9 mouse cellular contexts compared by ENCODE assay signal in genomic region chr11:99413247-99413646, GRCm38 (mm10). TPM values are rescaled to one million over a fixed set of nuclear protein-coding genes. Genes with fewer than 3 reads are reported as not detected.
DNase-seq lines count a peak whose midpoint lies in the region; ATAC-seq and TF ChIP-seq lines count a peak whose summit lies in the region.
"Had no signal": no experiment of that assay in that cellular context is flagged by ENCODE, and none has a peak within 500 bp of the region (broad histone marks: within the 10 kb centered on the region; RNA-seq: fewer than 3 reads in every experiment).

No protein-coding gene starts in this region.

- H3K36me3 ChIP-seq in MEL (ENCODE audit: control insufficient read depth in 1 of 2, insufficient read depth in 2 of 2, low read length in 2 of 2) = no peaks in the 10 kb centered on the region; a peak in 1 of 4 replicates

- TF ChIP-seq RAD21 in MEL (IDR thresholded peaks at IDR 0.05; ENCODE audit: low read depth, low read length) = peak; percentile 67

- peak; percentile 83 for TF ChIP-seq CTCF in left cerebral cortex, adult 2 months (IDR thresholded peaks at IDR 0.05)
- peak; percentile 51 to 81 (median 59) for TF ChIP-seq CTCF in MEL (IDR thresholded peaks at IDR 0.05 in 2 of 3, conservative IDR thresholded peaks at IDR 0.05 in 1 of 3; ENCODE audit: control insufficient read depth in 1 of 3, insufficient read depth in 1 of 3, low read depth in 2 of 3, low read length in 3 of 3, poor library complexity in 1 of 3, severe bottlenecking in 1 of 3)

- H3K4me1 ChIP-seq in MEL (ENCODE audit: control insufficient read depth in 1 of 2, insufficient read depth in 2 of 2, low read length in 2 of 2) = no peaks in the 10 kb centered on the region

- TF ChIP-seq EP300 in MEL (IDR thresholded peaks at IDR 0.05; ENCODE audit: low read depth in 1 of 2, low read length in 2 of 2) = no peak

- H3K4me3 ChIP-seq in left cerebral cortex, adult 2 months = no peak overlapping the region
- H3K4me3 ChIP-seq in MEL (ENCODE audit: control insufficient read depth in 1 of 2, insufficient read depth in 1 of 2, low read depth in 2 of 2, low read length in 2 of 2) = no peak overlapping the region

- H3K27ac ChIP-seq in left cerebral cortex, adult 2 months = no peak overlapping the region
- no peak overlapping the region for H3K27ac ChIP-seq in MEL (ENCODE audit: control insufficient read depth, low read depth, low read length)

- peak; percentile 12 for DNase-seq in adrenal gland, adult 2 months
- DNase-seq in adrenal gland, adult 8-10 months = no peak
- DNase-seq in left cerebral cortex, adult 2 months (ENCODE audit: extremely low spot score in 1 of 2, low spot score in 2 of 2) = peak; percentile 26 to 35
- DNase-seq in left cerebral cortex, postnatal 36 days (ENCODE audit: low spot score in 2 of 2) = no peak
- DNase-seq in MEL (ENCODE audit: low read depth, low spot score) = peak; percentile 74
- DNase-seq in heart, postnatal 4 days = peak; percentile 54
- peak; percentile 77 for DNase-seq in retina, embryonic 14.5 days (ENCODE audit: low spot score)

- H3K9ac ChIP-seq in MEL (ENCODE audit: control insufficient read depth, low read depth, low read length, poor library complexity, severe bottlenecking) = no peak overlapping the region

- no peaks in the 10 kb centered on the region for H3K79me2 ChIP-seq in MEL (ENCODE audit: control insufficient read depth, insufficient read depth, low read length, poor library complexity)

- ATAC-seq in cerebellum, adult (ENCODE audit: insufficient number of reproducible peaks, low FRiP score, low TSS enrichment) = no peak

- no peak for TF ChIP-seq POLR2A in MEL (IDR thresholded peaks at IDR 0.05; ENCODE audit: control insufficient read depth in 1 of 2, insufficient read depth in 1 of 2, low read depth in 1 of 2, low read length in 2 of 2, poor library complexity in 1 of 2)

- intact Hi-C loops in left cerebral cortex, adult 2 months (cut with DNase I) = loop anchor here (1.0 to 5.0 kb wide), 3 partner anchors 50 to 884 kb away; no protein-coding TSS in a partner anchor
- intact Hi-C loops in left cerebral cortex, postnatal 36 days (cut with DNase I) = loop anchor here (1.0 kb wide), 1 partner anchor 50 kb away; no protein-coding TSS in a partner anchor

- H3K27me3 ChIP-seq in MEL (ENCODE audit: control insufficient read depth in 1 of 2, insufficient read depth in 2 of 2, low read length in 2 of 2) = no peaks in the 10 kb centered on the region

- no peaks in the 10 kb centered on the region for H3K9me3 ChIP-seq in MEL (replicated peaks; ENCODE audit: insufficient read depth, low read length)

TF ChIP-seq in MEL, 35 proteins besides CTCF, POLR2A, EP300 and RAD21:
- TF ChIP-seq TCF12 (IDR thresholded peaks at IDR 0.05; ENCODE audit: low read depth, low read length) = 0 out of 2 replicates have a peak, but pooled peaks have one; percentile 14
- TF ChIP-seq CHD1 (IDR thresholded peaks at IDR 0.05; ENCODE audit: low read depth, low read length) = no peak
- peak; percentile 65 for TF ChIP-seq SMC3 (IDR thresholded peaks at IDR 0.05; ENCODE audit: low read depth, low read length)
- peak; percentile 26; the same call in 1 of the 2 replicates for TF ChIP-seq ZC3H11A (IDR thresholded peaks at IDR 0.05; ENCODE audit: low read depth, low read length)
- no peak for TF ChIP-seq ZMIZ1 (IDR thresholded peaks at IDR 0.05; ENCODE audit: low read depth, low read length)

RNA-seq across cellular contexts. Expression of gene Krt12, which starts 8.8 kb away (rescaled TPM):
- not detected for total RNA-seq in adrenal gland, adult 2 months (2021)
- not detected in 2 replicates for polyA plus RNA-seq in adrenal gland, adult 2 months (2012; rRNA removed)
- not detected for total RNA-seq in adrenal gland, adult 8-10 months (2022)
- 10 to 100 TPM in 1 of 2 experiments, 1 to 10 TPM in 1; 8.7 to 11.6 TPM for total RNA-seq in left cerebral cortex, adult 2 months (2021)
- 10 to 100 TPM in 1 of 2 experiments, 1 to 10 TPM in 1; 9.4 to 13.4 TPM for total RNA-seq in left cerebral cortex, postnatal 36 days (2021)
- total RNA-seq in MEL (2012; rRNA removed) = not detected in 2 replicates
- under 1 TPM in 1 of 2 experiments, not detected in 1; 0.10 TPM for polyA plus RNA-seq in MEL (2012; ENCODE audit: insufficient read depth in 1 of 2, insufficient read length in 2 of 2, low read depth in 1 of 2, low replicate concordance in 2 of 2, missing spikeins in 1 of 2)
- total RNA-seq in heart, postnatal 4 days (2021) = not detected
- polyA plus RNA-seq: lung, embryonic 16.5 days had no signal

RNA-seq across cellular contexts. Expression of gene Krt10, which starts 24.1 kb away (rescaled TPM):
- 1 to 10 TPM; 5.5 to 5.8 TPM for total RNA-seq in adrenal gland, adult 2 months (2021)
- polyA plus RNA-seq in adrenal gland, adult 2 months (2012; rRNA removed) = 0.43 and 0.56 TPM in 2 replicates
- 1 to 10 TPM; 4.5 to 9.5 (median 8.0) TPM for total RNA-seq in adrenal gland, adult 8-10 months (2022)
- total RNA-seq in left cerebral cortex, adult 2 months (2021) = 10 to 100 TPM in 1 of 2 experiments, 1 to 10 TPM in 1; 9.6 to 10.1 TPM
- 10 to 100 TPM in 1 of 2 experiments, 1 to 10 TPM in 1; 9.7 to 12.4 TPM for total RNA-seq in left cerebral cortex, postnatal 36 days (2021)
- not detected in 2 replicates for total RNA-seq in MEL (2012; rRNA removed)
- not detected for polyA plus RNA-seq in MEL (2012; ENCODE audit: insufficient read depth in 1 of 2, insufficient read length in 2 of 2, low read depth in 1 of 2, low replicate concordance in 2 of 2, missing spikeins in 1 of 2)
- 1 to 10 TPM; 8.6 to 9.5 TPM for total RNA-seq in heart, postnatal 4 days (2021)

RNA-seq across cellular contexts. Expression of gene Krt20, which starts 24.7 kb away (rescaled TPM):
- total RNA-seq in adrenal gland, adult 2 months (2021) = under 1 TPM; 0.14 to 0.20 TPM
- not detected in 2 replicates for polyA plus RNA-seq in adrenal gland, adult 2 months (2012; rRNA removed)
- under 1 TPM in 1 of 4 experiments, not detected in 3; 0.13 TPM for total RNA-seq in adrenal gland, adult 8-10 months (2022)
- total RNA-seq in left cerebral cortex, adult 2 months (2021) = not detected
- not detected for total RNA-seq in left cerebral cortex, postnatal 36 days (2021)
- not detected in 2 replicates for total RNA-seq in MEL (2012; rRNA removed)
- not detected for polyA plus RNA-seq in MEL (2012; ENCODE audit: insufficient read depth in 1 of 2, insufficient read length in 2 of 2, low read depth in 1 of 2, low replicate concordance in 2 of 2, missing spikeins in 1 of 2)
- total RNA-seq in heart, postnatal 4 days (2021) = under 1 TPM; 0.21 to 0.79 TPM

RNA-seq across cellular contexts. Expression of gene Krt28, which starts 38.5 kb away (rescaled TPM):
- not detected for total RNA-seq in adrenal gland, adult 2 months (2021)
- not detected in 2 replicates for polyA plus RNA-seq in adrenal gland, adult 2 months (2012; rRNA removed)
- not detected for total RNA-seq in adrenal gland, adult 8-10 months (2022)
- total RNA-seq in left cerebral cortex, adult 2 months (2021) = not detected
- total RNA-seq in left cerebral cortex, postnatal 36 days (2021) = not detected
- not detected in 2 replicates for total RNA-seq in MEL (2012; rRNA removed)
- not detected for polyA plus RNA-seq in MEL (2012; ENCODE audit: insufficient read depth in 1 of 2, insufficient read length in 2 of 2, low read depth in 1 of 2, low replicate concordance in 2 of 2, missing spikeins in 1 of 2)
- not detected for total RNA-seq in heart, postnatal 4 days (2021)

Comparison
In these comparisons a context has a peak if more than half of its experiments do, and no peak if none do; other contexts are left out.
1. DNase-seq: peak in adrenal gland, adult 2 months (single experiment), left cerebral cortex, adult 2 months (2 of 2), MEL (single experiment), heart, postnatal 4 days (single experiment) and retina, embryonic 14.5 days (single experiment); none in adrenal gland, adult 8-10 months (single experiment) and left cerebral cortex, postnatal 36 days (0 of 2).